Mouse (Mus musculus) olfactory bulb, adult 2 months (tissue): ENCODE data around the gene Rfk.

Source experiments
- CTCF ChIP-seq: fragments of 200-500 bp; IDR thresholded peaks from 2 replicates; pipeline ENCODE4 v1.5.1; 2012; ENCODE audit warnings: low read depth, mild to moderate bottlenecking, low read length, moderate library complexity; ENCODE audit not compliant: insufficient read depth
- POLR2A ChIP-seq: fragments of 200-500 bp; IDR thresholded peaks from 2 replicates; pipeline ENCODE4 v1.6.1; 2012; ENCODE audit warnings: mild to moderate bottlenecking, low read depth, low read length, moderate library complexity; ENCODE audit not compliant: insufficient read depth

DNA sequence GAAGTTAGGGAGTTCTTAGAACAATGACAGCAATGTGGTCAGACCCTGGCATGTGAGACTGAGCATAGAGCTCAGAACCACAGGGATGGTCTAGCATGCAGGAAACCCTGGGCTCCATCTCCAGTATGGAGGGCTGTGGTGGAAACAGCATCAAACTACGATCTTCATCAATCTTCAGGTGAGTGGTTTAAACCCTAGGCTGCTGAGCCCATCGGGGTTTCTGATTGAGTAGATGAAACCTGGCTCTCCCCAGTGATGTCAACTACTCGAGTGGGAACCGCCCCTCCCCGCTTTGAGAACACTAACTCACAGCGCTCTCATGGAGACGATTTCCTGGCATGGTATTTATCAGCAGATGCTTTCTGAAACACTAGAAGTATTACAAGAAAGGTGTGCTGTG is 13.3 kb upstream of the Rfk start:
- TF ChIP-seq CTCF (no peak), POLR2A (no peak)
